Mouse (Mus musculus): ENCODE data around the gene Rnf103.

GRCm38 (mm10) chr6:71476783-71477182 is 16.9 kb upstream of the Rnf103 start:
- no peak for TF ChIP-seq CTCF (IDR thresholded peaks at IDR 0.05; ENCODE audit: low read depth)
- no peak for TF ChIP-seq EP300 (optimal IDR thresholded peaks at IDR 0.05)

All from stomach, postnatal 0 days (tissue).